Mouse (Mus musculus): ENCODE data around the gene Lrrc75a.
"Not testable (repeated sequence)": the region's sequence is repeated elsewhere in the genome, so short reads cannot be mapped to it uniquely, and the experiment has no call there.

The Lrrc75a gene

GRCm38 (mm10) chr11:62647661-62648590 lies at the start of gene Lrrc75a:
TSS of gene Lrrc75a (minus strand) at chr11:62648523.
- DNase-seq (ENCODE audit: low read depth in 2 of 2, low spot score in 2 of 2): peak; percentile 16 to 21

GRCm38 (mm10) chr11:62695126-62695525 lies 46.8 kb upstream of the Lrrc75a start:
- no peak for DNase-seq (ENCODE audit: low read depth in 2 of 2, low spot score in 2 of 2)

GRCm38 (mm10) chr11:62693299-62694184 lies 45.2 kb upstream of the Lrrc75a start:
- peak; percentile 3 to 51 for DNase-seq (ENCODE audit: low read depth in 2 of 2, low spot score in 2 of 2)

GRCm38 (mm10) chr11:62691592-62691991 lies 43.3 kb upstream of the Lrrc75a start:
- no peak for DNase-seq (ENCODE audit: low read depth in 2 of 2, low spot score in 2 of 2)

- DNase-seq (ENCODE audit: low read depth in 2 of 2, low spot score in 2 of 2): no peak
Measured at GRCm38 (mm10) chr11:62679954-62680353, 31.6 kb upstream of the Lrrc75a start.

- no peak for DNase-seq (ENCODE audit: low read depth in 2 of 2, low spot score in 2 of 2)
Measured at GRCm38 (mm10) chr11:62678778-62679354, 30.5 kb upstream of the Lrrc75a start.

GRCm38 (mm10) chr11:62676290-62676596 lies 27.9 kb upstream of the Lrrc75a start:
- no peak for DNase-seq (ENCODE audit: low read depth in 2 of 2, low spot score in 2 of 2)

GRCm38 (mm10) chr11:62675480-62676289 lies 27.4 kb upstream of the Lrrc75a start:
- peak in 1 of 2 experiments; percentile 30 for DNase-seq (ENCODE audit: low read depth in 2 of 2, low spot score in 2 of 2)

- no peak for DNase-seq (ENCODE audit: low read depth in 2 of 2, low spot score in 2 of 2)
Measured at GRCm38 (mm10) chr11:62670006-62670405, 21.7 kb upstream of the Lrrc75a start.

- DNase-seq (ENCODE audit: low read depth in 2 of 2, low spot score in 2 of 2): no peak
Measured at GRCm38 (mm10) chr11:62669471-62669870, 21.1 kb upstream of the Lrrc75a start.

- no peak for DNase-seq (ENCODE audit: low read depth in 2 of 2, low spot score in 2 of 2)
Measured at GRCm38 (mm10) chr11:62668986-62669385, 20.7 kb upstream of the Lrrc75a start.

- DNase-seq (ENCODE audit: low read depth in 2 of 2, low spot score in 2 of 2): no peak
Measured at GRCm38 (mm10) chr11:62664250-62664649, 15.9 kb upstream of the Lrrc75a start.

GRCm38 (mm10) chr11:62660885-62661284 lies 12.6 kb upstream of the Lrrc75a start:
- DNase-seq (ENCODE audit: low read depth in 2 of 2, low spot score in 2 of 2): no peak

GRCm38 (mm10) chr11:62652080-62652479 lies 3.8 kb upstream of the Lrrc75a start:
- DNase-seq (ENCODE audit: low read depth in 2 of 2, low spot score in 2 of 2): no peak

GRCm38 (mm10) chr11:62651563-62651962 lies 3.2 kb upstream of the Lrrc75a start:
- DNase-seq (ENCODE audit: low read depth in 2 of 2, low spot score in 2 of 2): no peak

GRCm38 (mm10) chr11:62649803-62650202 lies 1.5 kb upstream of the Lrrc75a start:
- not testable (repeated sequence) for DNase-seq (ENCODE audit: low read depth in 2 of 2, low spot score in 2 of 2)

- DNase-seq (ENCODE audit: low read depth in 2 of 2, low spot score in 2 of 2): peak; percentile 92 to 93
Measured at GRCm38 (mm10) chr11:62648591-62649391, 468 bp upstream of the Lrrc75a start, which contains the start of gene Mmgt2. TSS of gene Mmgt2 (plus strand) at chr11:62648664.

GRCm38 (mm10) chr11:62646958-62647515 lies 1.3 kb downstream of the Lrrc75a start:
- no peak for DNase-seq (ENCODE audit: low read depth in 2 of 2, low spot score in 2 of 2)

- no peak for DNase-seq (ENCODE audit: low read depth in 2 of 2, low spot score in 2 of 2)
Measured at GRCm38 (mm10) chr11:62646495-62646843, 1.9 kb downstream of the Lrrc75a start.
